Mouse (Mus musculus) bone marrow, adult 2 months (tissue): Measurements from ENCODE around the gene Gng7.

Source experiments
- CTCF ChIP-seq: fragments of 200-500 bp; IDR thresholded peaks from 2 replicates; pipeline ENCODE4 v1.5.1; 2011; ENCODE audit warnings: low read length, control low read depth; ENCODE audit not compliant: control insufficient read depth, insufficient read depth
- POLR2A ChIP-seq: fragments of 200-500 bp; IDR thresholded peaks from 2 replicates; pipeline ENCODE4 v1.6.1; 2011; ENCODE audit warnings: low read depth, mild to moderate bottlenecking, control low read depth, low read length, borderline replicate concordance; ENCODE audit not compliant: control insufficient read depth

- TF ChIP-seq POLR2A: no peak
- TF ChIP-seq CTCF: no peak
These were observed 3.6 kb upstream of the Gng7 start for GRCm38 (mm10) chr10:81018326-81018725.
